Mouse (Mus musculus) frontal cortex, adult (tissue): ENCODE measurements around the gene Ckmt1.
"Not testable (repeated sequence)": the region's sequence is repeated elsewhere in the genome, so short reads cannot be mapped to it uniquely, and the experiment has no call there.

ENCODE experiments used
- ATAC-seq: cut with Nextera tagmentation; 2 replicates; pipeline ENCODE4 v1.9.2; 2017; ENCODE audit warnings: mild to moderate bottlenecking, moderate library complexity, mixed read lengths; ENCODE audit not compliant: low TSS enrichment

Gene Ckmt1

GRCm38 (mm10) chr2:121357494-121357893, at the start of gene Ckmt1:
Gene Ckmt1 (plus strand): TSS chr2:121357714.
- no peak for ATAC-seq

- peak; percentile 42 for ATAC-seq
Observed at GRCm38 (mm10) chr2:121308997-121309416, 48.5 kb upstream of the Ckmt1 start.

GRCm38 (mm10) chr2:121316278-121316677, 41.2 kb upstream of the Ckmt1 start:
- no peak for ATAC-seq

- no peak for ATAC-seq
Observed at GRCm38 (mm10) chr2:121323041-121323440, 34.5 kb upstream of the Ckmt1 start.

GRCm38 (mm10) chr2:121323693-121324470, 33.6 kb upstream of the Ckmt1 start:
- ATAC-seq: no peak

- ATAC-seq: no peak
Observed at GRCm38 (mm10) chr2:121329492-121329891, 28.0 kb upstream of the Ckmt1 start.

- ATAC-seq: no peak
Observed at GRCm38 (mm10) chr2:121339057-121339456, 18.5 kb upstream of the Ckmt1 start.

GRCm38 (mm10) chr2:121353156-121353555, 4.4 kb upstream of the Ckmt1 start:
- ATAC-seq: no peak

- ATAC-seq: no peak
Observed at GRCm38 (mm10) chr2:121354378-121354777, 3.1 kb upstream of the Ckmt1 start.

- ATAC-seq: peak; percentile 76
Observed at GRCm38 (mm10) chr2:121354820-121355592, 2.5 kb upstream of the Ckmt1 start, which contains the start of gene Ppip5k1. Gene Ppip5k1 (minus strand): TSS chr2:121355396.

- ATAC-seq: no peak
Observed at GRCm38 (mm10) chr2:121357961-121358360, 447 bp downstream of the Ckmt1 start.

- peak; percentile 70 for ATAC-seq
Observed at GRCm38 (mm10) chr2:121358381-121358780, 867 bp downstream of the Ckmt1 start.

- no peak for ATAC-seq
Observed at GRCm38 (mm10) chr2:121359461-121359860, 1.9 kb downstream of the Ckmt1 start.

- ATAC-seq: peak; percentile 26
Observed at GRCm38 (mm10) chr2:121363656-121364055, 6.1 kb downstream of the Ckmt1 start.

GRCm38 (mm10) chr2:121368831-121369230, 11.3 kb downstream of the Ckmt1 start:
- ATAC-seq: no peak

GRCm38 (mm10) chr2:121370921-121371320, 13.4 kb downstream of the Ckmt1 start:
- ATAC-seq: no peak

GRCm38 (mm10) chr2:121372266-121372665, 14.8 kb downstream of the Ckmt1 start:
- ATAC-seq: no peak

GRCm38 (mm10) chr2:121374766-121375165, 17.3 kb downstream of the Ckmt1 start:
- ATAC-seq: no peak

- ATAC-seq: not testable (repeated sequence)
Observed at GRCm38 (mm10) chr2:121386961-121387575, 29.6 kb downstream of the Ckmt1 start, which contains the start of gene Strc. Gene Strc (minus strand): TSS chr2:121387168.

- peak; percentile 96 for ATAC-seq
Observed at GRCm38 (mm10) chr2:121396624-121397023, 39.1 kb downstream of the Ckmt1 start.

- ATAC-seq: no peak
Observed at GRCm38 (mm10) chr2:121403296-121403695, 45.8 kb downstream of the Ckmt1 start.

- no peak for ATAC-seq
Observed at GRCm38 (mm10) chr2:121408160-121408559, 50.6 kb downstream of the Ckmt1 start.
